Mouse (Mus musculus) embryonic fibroblast, embryonic 13.5 days (primary cell): Measurements from ENCODE around the gene Kntc1. TPM values are rescaled to one million over a fixed set of nuclear protein-coding genes. Genes with fewer than 3 reads are reported as not detected.
"Not testable (repeated sequence)": the region's sequence is repeated elsewhere in the genome, so short reads cannot be mapped to it uniquely, and the experiment has no call there.

Experiments used
- H3K27ac ChIP-seq: 2 replicates; pipeline ENCODE4 v1.5.1; 2012; ENCODE audit warnings: low read length, control low read depth, inconsistent platforms; ENCODE audit not compliant: insufficient read depth
- H3K4me1 ChIP-seq: 2 replicates; pipeline ENCODE4 v1.6.1; 2011; ENCODE audit warnings: low read length; ENCODE audit not compliant: control insufficient read depth, insufficient read depth
- H3K4me3 ChIP-seq: 2 replicates; pipeline ENCODE4 v1.5.1; 2011; ENCODE audit warnings: mild to moderate bottlenecking, control low read depth, low read length; ENCODE audit not compliant: insufficient read depth
- CTCF ChIP-seq: IDR thresholded peaks from 2 replicates; pipeline ENCODE4 v1.5.1; 2011; ENCODE audit warnings: mild to moderate bottlenecking, control low read depth, low read length, moderate library complexity, borderline replicate concordance; ENCODE audit not compliant: insufficient read depth
- POLR2A ChIP-seq: IDR thresholded peaks from 2 replicates; pipeline ENCODE4 v1.6.1; 2011; ENCODE audit warnings: low read depth, mild to moderate bottlenecking, control low read depth, low read length, moderate library complexity
- polyA plus RNA-seq: library from polyadenylated mRNA; stranded (reverse); fragments of >200 nt; gene quantifications from 2 replicates; pipeline ENCODE4 v1.2.4, GENCODE M21; 2011; ENCODE audit warnings: low read depth; ENCODE audit not compliant: missing spikeins, insufficient read length

Kntc1 gene
- polyA plus RNA-seq, 1 experiment, result 42.0 TPM

DNA sequence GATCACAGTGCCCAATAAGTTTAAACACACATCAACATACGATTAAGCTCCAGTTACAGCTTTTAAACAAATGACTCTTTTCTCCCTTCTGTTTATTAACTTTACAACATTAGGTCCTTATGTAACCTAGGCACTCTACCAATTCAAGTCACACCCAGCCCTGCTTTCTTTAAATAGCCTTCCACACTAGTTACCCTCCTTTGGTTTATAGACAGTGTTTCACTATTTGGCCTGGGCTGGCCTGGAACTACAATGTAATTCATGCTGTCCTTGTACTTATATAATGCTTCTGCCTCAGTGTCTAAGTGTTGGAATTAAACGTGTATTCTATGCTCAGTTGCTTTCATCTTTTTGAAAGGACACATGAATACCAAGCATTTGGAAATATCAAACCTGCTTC lies 5.2 kb upstream of the Kntc1 start:
- H3K27ac ChIP-seq, result no peak overlapping the region
- TF ChIP-seq CTCF (no peak), POLR2A (no peak)
- H3K4me1 ChIP-seq, result no peaks in the 10 kb centered on the region; the same call in none of the 2 replicates
- H3K4me3 ChIP-seq, result no peak overlapping the region

DNA sequence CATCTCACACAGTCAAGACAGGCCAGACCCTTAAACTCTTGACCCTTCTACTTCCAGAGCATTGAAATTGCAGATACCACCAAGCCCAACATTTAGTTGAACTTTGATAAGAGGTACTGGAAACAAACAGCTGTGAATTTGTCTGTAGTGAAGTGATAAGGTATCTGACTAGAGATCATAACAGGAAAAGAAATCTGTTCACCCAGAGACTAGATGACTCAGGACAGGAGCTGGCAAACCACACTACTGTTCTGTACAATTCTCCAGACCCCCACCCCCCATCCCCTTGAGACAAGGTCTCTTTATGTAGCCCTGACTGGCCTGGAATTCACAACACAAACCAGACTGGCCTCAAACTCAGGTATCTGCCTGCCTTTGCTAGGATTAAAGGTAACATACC lies 3.3 kb upstream of the Kntc1 start:
- no peak overlapping the region for H3K27ac ChIP-seq
- H3K4me3 ChIP-seq, result peak overlapping the region; percentile 43
- TF ChIP-seq CTCF (no peak), POLR2A (no peak)
- peaks cover 5% of the 10 kb centered on the region for H3K4me1 ChIP-seq

DNA sequence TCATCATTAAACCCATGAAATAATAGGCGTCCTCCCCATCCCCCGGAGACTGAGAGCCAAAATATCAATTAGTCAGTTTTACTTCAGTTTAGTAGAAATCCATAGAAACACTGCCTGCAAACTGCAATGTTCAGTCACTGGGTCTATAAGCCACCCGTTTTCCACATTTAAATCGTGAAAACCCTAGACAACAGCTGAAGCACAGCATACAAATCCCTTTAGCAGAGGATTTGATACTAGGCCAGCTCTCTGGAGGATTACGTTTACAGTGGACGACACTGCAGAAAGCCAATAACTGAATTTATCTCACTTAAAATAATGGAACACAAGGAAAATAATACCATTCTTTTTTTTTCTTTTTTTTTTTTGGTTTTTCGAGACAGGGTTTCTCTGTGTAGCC lies 1.9 kb upstream of the Kntc1 start:
- Histone ChIP-seq H3K4me1 (peaks cover 5% of the 10 kb centered on the region), H3K4me3 (peak overlapping the region; percentile 99), H3K27ac (no peak overlapping the region)
- TF ChIP-seq CTCF (no peak), POLR2A (no peak)

DNA sequence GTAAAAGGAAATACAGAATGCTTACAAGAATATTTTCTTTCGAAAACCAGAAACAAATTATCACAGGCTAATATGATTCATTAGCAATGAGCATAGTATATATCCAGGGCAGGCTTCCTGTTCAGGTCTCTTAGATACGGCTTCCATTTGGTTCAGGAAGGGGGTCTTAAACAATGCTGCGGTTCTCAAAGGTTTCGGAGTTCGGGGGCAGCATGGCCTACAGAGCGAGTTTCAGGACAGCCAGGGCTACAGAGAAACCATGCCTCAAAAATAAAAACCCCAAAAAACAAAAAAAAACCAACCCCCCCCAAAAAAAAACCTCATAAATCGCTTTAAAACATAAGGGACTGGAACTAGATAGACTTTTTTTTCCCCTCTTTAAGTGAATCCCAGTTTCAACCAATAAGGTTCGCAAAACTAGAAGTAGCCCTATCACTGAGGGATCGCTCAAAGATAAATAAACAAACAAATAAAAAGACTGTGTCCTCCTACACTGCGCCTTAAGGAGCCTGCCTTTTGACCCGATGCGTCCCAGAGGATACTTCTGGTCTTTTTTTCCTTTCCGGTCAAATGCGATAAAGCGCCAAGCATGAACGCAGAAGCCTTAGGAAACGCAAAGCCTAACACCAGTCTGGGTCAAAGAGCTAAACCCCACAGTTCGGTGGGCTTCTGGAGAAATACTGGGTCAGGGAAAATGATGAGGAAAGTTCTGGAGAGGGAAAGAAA lies 1.0 kb upstream of the Kntc1 start:
- no peak for TF ChIP-seq POLR2A
- TF ChIP-seq CTCF, result no peak
- peaks cover 5% of the 10 kb centered on the region for H3K4me1 ChIP-seq
- H3K27ac ChIP-seq, result peak overlapping the region; percentile 98
- peak overlapping the region; percentile 99 for H3K4me3 ChIP-seq

DNA sequence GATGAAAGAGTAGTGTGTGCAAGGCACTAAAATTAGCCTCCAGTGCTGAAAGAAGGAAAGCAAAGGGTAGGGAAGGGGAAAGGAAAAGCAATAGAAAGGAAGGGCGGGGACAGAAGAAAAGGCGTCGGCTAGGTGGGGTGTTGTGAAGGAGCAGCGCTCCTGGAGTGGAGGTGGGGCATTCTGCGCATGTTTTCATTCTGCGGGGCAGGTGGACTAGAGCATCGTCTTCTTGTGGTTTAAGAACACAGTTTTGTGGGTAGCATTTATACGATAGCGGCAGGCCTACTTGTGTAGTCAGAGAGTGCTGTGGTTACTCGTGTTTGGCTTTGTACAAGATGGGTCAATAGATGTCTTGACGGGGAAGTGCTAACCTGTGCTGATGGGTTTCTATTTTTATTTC lies 16.0 kb downstream of the Kntc1 start:
- Histone ChIP-seq H3K27ac (no peak overlapping the region), H3K4me3 (no peak overlapping the region), H3K4me1 (no peaks in the 10 kb centered on the region)
- TF ChIP-seq CTCF (no peak), POLR2A (no peak)

DNA sequence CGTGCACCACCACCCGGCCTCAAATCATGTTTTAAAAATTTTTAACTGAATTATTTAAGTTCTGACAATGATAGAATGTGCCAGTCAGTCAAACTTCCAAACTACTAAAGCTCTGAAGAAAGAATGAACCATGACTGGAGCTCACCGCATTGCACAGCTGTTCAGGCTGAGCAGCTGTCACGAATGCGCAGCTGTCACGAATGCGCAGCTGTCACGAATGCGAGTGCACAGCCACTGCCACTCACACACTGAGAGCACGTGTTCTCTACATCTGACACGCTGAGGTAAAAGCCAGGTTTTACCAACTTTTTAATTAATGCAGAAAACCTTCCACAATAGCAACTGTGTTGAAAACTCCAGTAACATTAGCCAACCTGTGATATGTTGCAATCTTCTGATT lies 16.9 kb downstream of the Kntc1 start:
- not testable (repeated sequence) for H3K4me3 ChIP-seq, H3K4me1 ChIP-seq, H3K27ac ChIP-seq

DNA sequence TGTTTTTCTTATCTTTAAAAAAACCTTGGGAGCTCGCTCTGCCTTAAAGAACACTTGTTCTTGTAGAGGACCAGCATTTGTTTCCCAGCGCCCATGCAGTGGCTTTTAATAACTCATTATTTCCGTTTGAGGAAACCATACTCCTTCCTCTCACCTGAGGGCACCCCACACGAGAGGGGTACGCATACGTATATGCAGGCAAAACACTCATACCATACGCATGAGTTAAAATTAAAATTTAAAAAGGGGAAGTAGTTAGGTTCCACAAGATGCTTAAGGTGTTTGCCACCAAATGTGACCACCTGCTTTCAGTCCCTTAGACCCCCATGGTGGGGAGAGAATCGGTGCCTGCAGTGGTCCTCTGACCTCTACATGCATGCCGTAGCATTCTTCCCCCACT lies 23.9 kb downstream of the Kntc1 start:
- H3K4me1 ChIP-seq, result no peaks in the 10 kb centered on the region
- H3K4me3 ChIP-seq, result no peak overlapping the region
- H3K27ac ChIP-seq, result no peak overlapping the region
- no peak for TF ChIP-seq CTCF
- no peak for TF ChIP-seq POLR2A

DNA sequence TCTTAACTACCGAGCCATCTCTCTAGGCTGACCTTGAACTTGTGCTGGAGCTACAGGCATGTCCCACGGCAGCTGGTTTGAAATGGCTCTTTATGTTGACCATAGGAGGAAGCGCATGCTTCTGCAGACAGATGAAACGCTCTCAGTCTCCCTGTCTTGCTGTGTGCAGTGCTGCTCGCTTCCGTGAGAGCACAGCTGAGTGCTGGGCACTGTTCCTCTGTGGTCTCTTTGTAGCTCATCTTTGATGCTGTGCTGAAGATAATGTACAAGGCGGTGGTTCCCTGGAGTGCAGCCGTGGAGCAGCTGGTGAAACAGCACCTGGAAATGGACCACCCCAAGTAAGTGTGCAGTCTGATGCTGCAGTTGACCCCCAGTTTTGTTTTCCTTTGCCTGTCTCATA lies 31.2 kb downstream of the Kntc1 start:
- Histone ChIP-seq H3K27ac (no peak overlapping the region), H3K4me1 (no peaks in the 10 kb centered on the region), H3K4me3 (no peak overlapping the region)
- TF ChIP-seq POLR2A (no peak), CTCF (no peak)

DNA sequence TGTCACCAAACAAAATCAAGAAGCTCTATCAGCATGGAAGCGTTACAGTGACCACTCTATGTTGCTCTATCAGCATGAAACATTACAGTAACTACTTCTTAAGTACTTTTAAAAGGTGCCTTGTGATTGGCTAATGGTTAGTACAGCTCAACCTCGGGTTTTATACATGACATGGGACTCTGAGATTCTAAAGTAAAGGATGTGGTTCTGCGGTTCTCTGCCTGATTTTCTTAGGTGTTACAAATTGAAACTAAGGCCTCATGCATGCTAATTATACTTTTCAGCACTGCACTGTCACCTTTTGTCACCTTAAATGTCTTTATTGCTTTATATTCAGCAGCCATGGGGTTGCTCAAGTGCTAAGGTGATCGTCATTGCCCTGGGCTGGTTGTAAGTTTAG lies 32.3 kb downstream of the Kntc1 start:
- no peak overlapping the region for H3K4me3 ChIP-seq
- no peak for TF ChIP-seq POLR2A
- no peak for TF ChIP-seq CTCF
- H3K27ac ChIP-seq, result no peak overlapping the region
- H3K4me1 ChIP-seq, result no peaks in the 10 kb centered on the region

DNA sequence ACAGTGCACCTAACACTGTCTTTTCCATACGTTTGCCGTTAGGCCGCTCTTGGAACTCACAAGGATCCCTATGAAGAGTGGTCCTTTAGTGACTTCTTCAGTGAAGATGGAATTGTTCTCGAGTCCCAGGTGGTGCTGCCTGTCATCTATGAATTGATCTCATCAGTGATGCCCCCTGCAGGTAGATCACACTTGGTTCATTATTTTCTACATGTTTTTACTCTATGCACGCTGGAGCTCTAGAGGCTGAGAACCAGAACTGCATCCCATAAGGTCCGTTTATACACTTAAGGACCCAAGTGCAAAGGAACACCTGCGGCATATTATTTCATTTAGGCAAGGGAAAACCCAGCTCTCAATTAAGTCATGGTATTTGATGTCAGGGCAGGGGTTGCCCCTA lies 39.5 kb downstream of the Kntc1 start:
- TF ChIP-seq CTCF (no peak), POLR2A (no peak)
- Histone ChIP-seq H3K4me1 (no peaks in the 10 kb centered on the region), H3K27ac (no peak overlapping the region), H3K4me3 (no peak overlapping the region)

DNA sequence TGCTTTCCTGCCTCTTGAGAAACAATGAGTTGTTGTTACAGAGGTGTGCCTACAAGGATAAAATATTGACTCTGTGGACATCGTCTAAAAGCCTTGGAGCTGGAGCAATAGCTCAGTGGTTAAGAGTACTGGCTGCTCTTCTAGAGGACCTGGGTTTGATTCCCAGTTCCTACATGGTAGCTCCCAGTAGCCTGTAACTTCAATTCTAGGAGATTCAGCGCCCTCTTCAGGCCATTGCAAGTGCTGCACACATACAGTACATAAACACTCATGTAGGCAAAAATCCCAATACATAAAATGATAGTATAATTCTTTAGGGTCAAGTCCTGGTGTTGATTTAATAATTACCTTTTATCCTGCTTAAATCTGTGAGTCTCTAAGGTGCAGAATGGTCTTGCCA lies 43.6 kb downstream of the Kntc1 start:
- TF ChIP-seq POLR2A (no peak), CTCF (no peak)
- no peak overlapping the region for H3K4me3 ChIP-seq
- no peaks in the 10 kb centered on the region for H3K4me1 ChIP-seq
- no peak overlapping the region for H3K27ac ChIP-seq
